Mouse (Mus musculus) kidney, adult 2 months (tissue): ENCODE data around the gene Ablim1.

Source experiments
- CTCF ChIP-seq: fragments of 200-500 bp; conservative IDR thresholded peaks from 2 replicates; pipeline ENCODE4 v1.5.1; 2011; ENCODE audit warnings: low read depth, mild to moderate bottlenecking, control low read depth, low read length, moderate library complexity, mixed read lengths; ENCODE audit not compliant: insufficient read depth, insufficient read length
- POLR2A ChIP-seq: fragments of 200-500 bp; IDR thresholded peaks from one replicate; pipeline ENCODE4 v1.6.1; 2011; ENCODE audit warnings: low read depth, low read length, control low read depth

DNA sequence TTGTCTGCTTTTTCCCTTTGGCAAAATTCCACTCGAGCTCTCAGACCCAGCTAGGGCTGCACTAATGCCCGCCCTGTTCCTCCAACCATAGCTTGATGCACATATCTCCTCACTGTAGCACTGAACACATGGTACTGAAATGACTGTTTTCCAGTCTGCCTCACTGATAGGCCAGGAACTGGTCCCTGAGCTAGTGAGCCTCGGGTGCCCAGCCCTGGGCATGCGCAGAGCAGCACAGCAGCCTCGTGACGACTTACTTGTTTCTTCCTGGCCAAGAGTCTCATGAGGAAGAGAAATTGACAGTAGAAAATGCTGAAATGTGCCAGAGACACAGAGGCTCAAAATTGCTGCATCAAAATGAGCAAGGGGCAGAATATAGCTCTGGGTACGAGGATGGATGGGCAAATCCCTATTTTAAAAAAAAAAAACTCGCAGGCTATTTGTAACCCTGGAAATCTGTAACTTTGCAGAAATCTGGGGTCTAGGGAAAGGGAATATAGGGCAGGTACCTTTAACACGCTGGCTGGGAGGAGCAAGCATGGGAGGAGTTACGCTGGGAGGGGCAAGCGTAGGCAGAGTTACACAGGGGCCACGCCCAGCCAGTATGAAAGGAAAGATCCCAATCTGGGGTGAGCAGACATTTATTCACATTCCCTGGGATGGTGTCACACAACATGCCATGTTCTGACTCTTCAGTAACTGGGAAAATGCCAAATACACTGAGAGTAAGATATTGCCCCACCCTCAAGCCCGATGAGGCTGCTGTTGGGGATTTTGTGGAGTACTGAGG is 41.7 kb downstream of the Ablim1 start:
- TF ChIP-seq CTCF (no peak), POLR2A (no peak)
